ENCODE assay signal across 24 mouse cellular contexts in genomic region chr10:120604506-120604905, GRCm38 (mm10).
A peak's percentile ranks its signal among the peaks of the same experiment; 100 is the strongest.
DNase-seq lines count a peak whose midpoint lies in the region; ATAC-seq and TF ChIP-seq lines count a peak whose summit lies in the region.
"Had no signal": no experiment of that assay in that cellular context is flagged by ENCODE, and none has a peak within 500 bp of the region (broad histone marks: within the 10 kb centered on the region; RNA-seq: fewer than 3 reads in every experiment).

No protein-coding gene starts in this region.

- no peaks in the 10 kb centered on the region for H3K36me3 ChIP-seq in hindbrain, postnatal 0 days (ENCODE audit: insufficient read depth, low read length)
- no peaks in the 10 kb centered on the region for H3K36me3 ChIP-seq in hindbrain, embryonic 16.5 days (ENCODE audit: control insufficient read depth, insufficient read depth, low read length)
- no peaks in the 10 kb centered on the region for H3K36me3 ChIP-seq in midbrain, embryonic 14.5 days (ENCODE audit: control insufficient read depth, insufficient read depth, low read length)
- no peaks in the 10 kb centered on the region for H3K36me3 ChIP-seq in midbrain, embryonic 10.5 days
- H3K36me3 ChIP-seq: embryonic facial prominence, embryonic 13.5 days; heart, embryonic 15.5 days; hindbrain, embryonic 15.5 days; neural tube, embryonic 15.5 days had no signal

- H3K4me2 ChIP-seq in hindbrain, postnatal 0 days (ENCODE audit: low read depth, low read length) = no peak overlapping the region
- no peak overlapping the region for H3K4me2 ChIP-seq in hindbrain, embryonic 16.5 days (ENCODE audit: low read length)
- H3K4me2 ChIP-seq in midbrain, embryonic 14.5 days (ENCODE audit: low read length) = no peak overlapping the region
- H3K4me2 ChIP-seq: embryonic facial prominence, embryonic 13.5 days; heart, embryonic 15.5 days; hindbrain, embryonic 15.5 days; neural tube, embryonic 15.5 days had no signal

- no peaks in the 10 kb centered on the region for H3K27me3 ChIP-seq in hindbrain, postnatal 0 days (ENCODE audit: insufficient read depth, low read length)
- no peaks in the 10 kb centered on the region for H3K27me3 ChIP-seq in hindbrain, embryonic 16.5 days (replicated peaks; ENCODE audit: control insufficient read depth, insufficient read depth, low read length)
- no peaks in the 10 kb centered on the region for H3K27me3 ChIP-seq in midbrain, embryonic 14.5 days (ENCODE audit: control insufficient read depth, insufficient read depth, low read length)
- H3K27me3 ChIP-seq in midbrain, embryonic 10.5 days (ENCODE audit: low read depth, poor library complexity, severe bottlenecking) = no peaks in the 10 kb centered on the region
- H3K27me3 ChIP-seq: embryonic facial prominence, embryonic 13.5 days; hindbrain, embryonic 15.5 days; neural tube, embryonic 15.5 days had no signal

- H3K4me1 ChIP-seq in hindbrain, postnatal 0 days (ENCODE audit: insufficient read depth, low read length) = no peaks in the 10 kb centered on the region
- no peaks in the 10 kb centered on the region for H3K4me1 ChIP-seq in hindbrain, embryonic 16.5 days (ENCODE audit: control insufficient read depth, insufficient read depth, low read depth, low read length)
- H3K4me1 ChIP-seq in midbrain, embryonic 14.5 days (ENCODE audit: control insufficient read depth, insufficient read depth, low read length) = 0 out of 2 replicates have a peak, but pooled peaks cover 4% of the 10 kb centered on the region
- H3K4me1 ChIP-seq in midbrain, embryonic 10.5 days = peaks cover 4% of the 10 kb centered on the region
- H3K4me1 ChIP-seq: heart, embryonic 15.5 days; neural tube, embryonic 15.5 days had no signal

- no peak for ATAC-seq in hindbrain, postnatal 0 days
- ATAC-seq in hindbrain, embryonic 16.5 days = no peak
- ATAC-seq in midbrain, embryonic 14.5 days (ENCODE audit: low FRiP score, low TSS enrichment) = no peak; the same call in 1 of the 2 replicates
- ATAC-seq: CD4-positive, CD25-positive, alpha-beta regulatory T cell, adult 4 months; forebrain, postnatal 0 days; intestine, postnatal 0 days had no signal

- no peak overlapping the region for H3K4me3 ChIP-seq in hindbrain, postnatal 0 days (ENCODE audit: low read length)
- H3K4me3 ChIP-seq in hindbrain, embryonic 16.5 days (ENCODE audit: low read length) = no peak overlapping the region
- H3K4me3 ChIP-seq in midbrain, embryonic 14.5 days (replicated peaks; ENCODE audit: low read depth, low read length) = no peak overlapping the region
- H3K4me3 ChIP-seq in midbrain, embryonic 10.5 days = no peak overlapping the region
- H3K4me3 ChIP-seq: embryonic facial prominence, embryonic 13.5 days; heart, embryonic 15.5 days; hindbrain, embryonic 15.5 days; neural tube, embryonic 15.5 days had no signal

- peak; percentile 18 to 31 for DNase-seq in cerebellum, postnatal 14 days
- DNase-seq in cerebellum, postnatal 36 days = no peak
- DNase-seq in hindbrain, postnatal 0 days (ENCODE audit: low spot score) = peak; percentile 36
- peak; percentile 59 for DNase-seq in midbrain, embryonic 14.5 days
- DNase-seq in midbrain, embryonic 10.5 days (ENCODE audit: low spot score) = no peak
- peak; percentile 10 for DNase-seq in gonadal fat pad, adult 2 months (ENCODE audit: low read depth)
- no peak for DNase-seq in layer of hippocampus, adult 11-12 months (ENCODE audit: low spot score)
- DNase-seq: adrenal gland, postnatal 25 days; cerebellum, adult 9-11 months; forebrain, postnatal 0 days; gastrocnemius, postnatal 14 days; heart, postnatal 36 days; kidney, postnatal 4 days; lung, postnatal 4 days; right cerebral cortex, adult 18-20 months; right cerebral cortex, postnatal 4 days; thymus, postnatal 25 days had no signal

- 33% methylated on average over 7 of the region's 7 CpGs for WGBS in hindbrain, postnatal 0 days
- WGBS in hindbrain, embryonic 16.5 days = 41% methylated on average over 7 of the region's 7 CpGs
- WGBS in midbrain, embryonic 14.5 days = 40% methylated on average over 7 of the region's 7 CpGs
- 45% methylated on average over 7 of the region's 7 CpGs for WGBS in midbrain, embryonic 10.5 days

- H3K27ac ChIP-seq in hindbrain, postnatal 0 days = no peak overlapping the region
- no peak overlapping the region for H3K27ac ChIP-seq in hindbrain, embryonic 16.5 days (ENCODE audit: low read depth, low read length)
- no peak overlapping the region for H3K27ac ChIP-seq in midbrain, embryonic 14.5 days (replicated peaks; ENCODE audit: low read depth, low read length)
- no peak overlapping the region for H3K27ac ChIP-seq in midbrain, embryonic 10.5 days (replicated peaks)
- H3K27ac ChIP-seq: embryonic facial prominence, embryonic 13.5 days; heart, embryonic 15.5 days; hindbrain, embryonic 15.5 days; neural tube, embryonic 15.5 days had no signal

- no peak for TF ChIP-seq CTCF in hindbrain, postnatal 0 days (IDR thresholded peaks at IDR 0.05; ENCODE audit: low read depth)

- H3K9ac ChIP-seq in hindbrain, postnatal 0 days (replicated peaks; ENCODE audit: low read length) = no peak overlapping the region
- no peak overlapping the region for H3K9ac ChIP-seq in hindbrain, embryonic 16.5 days (ENCODE audit: low read depth, low read length)
- H3K9ac ChIP-seq in midbrain, embryonic 14.5 days (replicated peaks; ENCODE audit: low read length) = no peak overlapping the region
- H3K9ac ChIP-seq: embryonic facial prominence, embryonic 13.5 days; forebrain, postnatal 0 days; heart, embryonic 15.5 days; hindbrain, embryonic 15.5 days; neural tube, embryonic 15.5 days had no signal

- no peaks in the 10 kb centered on the region for H3K9me3 ChIP-seq in hindbrain, postnatal 0 days (ENCODE audit: low read length)
- no peaks in the 10 kb centered on the region for H3K9me3 ChIP-seq in hindbrain, embryonic 16.5 days (ENCODE audit: control insufficient read depth, low read length)
- H3K9me3 ChIP-seq in midbrain, embryonic 14.5 days (ENCODE audit: control insufficient read depth, low read length) = no peaks in the 10 kb centered on the region
- H3K9me3 ChIP-seq in midbrain, embryonic 10.5 days (replicated peaks) = no peaks in the 10 kb centered on the region
- H3K9me3 ChIP-seq: embryonic facial prominence, embryonic 13.5 days; heart, embryonic 15.5 days; hindbrain, embryonic 15.5 days; neural tube, embryonic 15.5 days had no signal

Comparison
In these comparisons a context has a peak if more than half of its experiments do, and no peak if none do; other contexts are left out.
1. DNase-seq: peak in cerebellum, postnatal 14 days (2 of 2), hindbrain, postnatal 0 days (single experiment), midbrain, embryonic 14.5 days (single experiment) and gonadal fat pad, adult 2 months (single experiment); none in cerebellum, postnatal 36 days (0 of 2), midbrain, embryonic 10.5 days (single experiment) and layer of hippocampus, adult 11-12 months (single experiment).